Mouse (Mus musculus) forebrain, embryonic 13.5 days (tissue): ENCODE measurements around the gene Rarres1. TPM values are rescaled to one million over a fixed set of nuclear protein-coding genes. Genes with fewer than 3 reads are reported as not detected.

ENCODE experiments used
- ATAC-seq: fragments of 200-750 bp; cut with Nextera tagmentation; 2 replicates; pipeline ENCODE4 v1.8.0; 2017
- H3K27ac ChIP-seq: fragments of 300-500 bp; sonication (generic); 2 replicates; pipeline ENCODE4 v1.5.1; 2015; ENCODE audit warnings: inconsistent platforms, mild to moderate bottlenecking, moderate library complexity
- H3K27me3 ChIP-seq: fragments of 300-500 bp; sonication (generic); 2 replicates; pipeline ENCODE4 v1.6.1; 2015; ENCODE audit warnings: mild to moderate bottlenecking, inconsistent platforms
- H3K36me3 ChIP-seq: fragments of 300-500 bp; sonication (generic); 2 replicates; pipeline ENCODE4 v1.6.1; 2015; ENCODE audit warnings: mild to moderate bottlenecking, inconsistent platforms; ENCODE audit not compliant: poor library complexity, severe bottlenecking
- H3K4me1 ChIP-seq: fragments of 300-500 bp; sonication (generic); 2 replicates; pipeline ENCODE4 v1.6.1; 2015; ENCODE audit warnings: inconsistent platforms
- H3K4me2 ChIP-seq: fragments of 300-500 bp; sonication (generic); 2 replicates; pipeline ENCODE4 v1.6.1; 2015; ENCODE audit warnings: inconsistent platforms, mild to moderate bottlenecking, moderate library complexity
- H3K4me3 ChIP-seq: fragments of 300-500 bp; sonication (generic); 2 replicates; pipeline ENCODE4 v1.5.1; 2015; ENCODE audit warnings: mild to moderate bottlenecking, inconsistent platforms
- H3K9ac ChIP-seq: fragments of 300-500 bp; sonication (generic); 2 replicates; pipeline ENCODE4 v1.6.1; 2015; ENCODE audit warnings: mild to moderate bottlenecking, inconsistent platforms
- H3K9me3 ChIP-seq: fragments of 300-500 bp; sonication (generic); replicated peaks from 2 replicates; pipeline ENCODE4 v1.6.1; 2016; ENCODE audit warnings: inconsistent platforms
- whole genome bisulfite sequencing: fragments of 180-500 bp; shearing (Covaris S2); methylation state at CpG from one replicate; pipeline ENCODE4 v1.1.7; 2015; 5-methylcytosine and 5-hydroxymethylcytosine counted together
- polyA plus RNA-seq: library from polyadenylated mRNA; unstranded; fragments of >200 nt; fragmentation: Nextera tagmentation; extraction: Ambion mirVana; gene quantifications from 2 replicates; pipeline ENCODE4 v1.2.1, GENCODE M21; 2015

The Rarres1 gene
- polyA plus RNA-seq: 0.53 and 0.74 TPM in 2 replicates

DNA sequence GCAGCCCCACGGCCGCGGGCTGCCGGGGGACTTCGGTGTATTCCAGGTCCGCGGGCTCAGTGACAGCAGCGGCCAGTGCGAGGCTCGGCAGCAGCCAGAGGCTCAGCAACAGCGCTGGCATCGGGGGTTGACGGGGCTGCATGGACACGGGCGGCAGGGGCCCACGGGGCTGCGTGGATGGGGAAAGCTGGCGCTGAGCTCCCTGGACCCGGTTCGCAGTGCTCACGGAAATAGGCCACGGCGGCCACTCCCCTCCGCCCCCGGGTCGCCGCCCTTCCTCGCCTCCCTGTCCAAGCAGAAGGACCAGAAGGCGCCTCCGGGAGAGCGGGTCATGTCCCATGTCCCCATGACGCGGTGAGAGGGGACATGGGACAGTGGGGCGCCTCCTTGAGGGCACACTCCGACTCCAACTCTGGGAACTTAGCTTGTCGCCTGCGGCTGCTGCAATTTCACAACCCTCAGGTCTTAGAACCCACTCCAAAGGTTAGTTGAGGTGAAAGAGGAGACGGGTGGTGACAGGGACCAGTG lies at the start of gene Rarres1:
TSS of gene Rarres1 (minus strand) at position 250 of the 528 bp plus-strand sequence.
- ATAC-seq: peak; percentile 65
- Histone ChIP-seq H3K4me2 (peak within 1 kb of the TSS; percentile 100), H3K9ac (peak within 1 kb of the TSS; percentile 72), H3K36me3 (no peaks in the 10 kb centered on the region), H3K4me1 (peaks cover 10% of the 10 kb centered on the region), H3K4me3 (peak within 1 kb of the TSS; percentile 54), H3K27ac (no peak within 1 kb of the TSS), H3K27me3 (peaks cover 48% of the 10 kb centered on the region), H3K9me3 (no peaks in the 10 kb centered on the region)
- 2% methylated on average over 38 of the region's 38 CpGs for WGBS

GRCm38 (mm10) chr3:67564731-67565357 lies 49.5 kb upstream of the Rarres1 start:
- 0 out of 2 replicates have a peak, but pooled peaks cover under 1% of the 10 kb centered on the region for H3K27me3 ChIP-seq
- H3K4me3 ChIP-seq: no peak overlapping the region
- no peaks in the 10 kb centered on the region for H3K4me1 ChIP-seq
- no peak overlapping the region for H3K4me2 ChIP-seq
- 56% methylated on average over 5 of the region's 5 CpGs for WGBS
- H3K9ac ChIP-seq: no peak overlapping the region
- H3K27ac ChIP-seq: no peak overlapping the region
- no peaks in the 10 kb centered on the region for H3K36me3 ChIP-seq
- H3K9me3 ChIP-seq: no peaks in the 10 kb centered on the region
- no peak for ATAC-seq

DNA sequence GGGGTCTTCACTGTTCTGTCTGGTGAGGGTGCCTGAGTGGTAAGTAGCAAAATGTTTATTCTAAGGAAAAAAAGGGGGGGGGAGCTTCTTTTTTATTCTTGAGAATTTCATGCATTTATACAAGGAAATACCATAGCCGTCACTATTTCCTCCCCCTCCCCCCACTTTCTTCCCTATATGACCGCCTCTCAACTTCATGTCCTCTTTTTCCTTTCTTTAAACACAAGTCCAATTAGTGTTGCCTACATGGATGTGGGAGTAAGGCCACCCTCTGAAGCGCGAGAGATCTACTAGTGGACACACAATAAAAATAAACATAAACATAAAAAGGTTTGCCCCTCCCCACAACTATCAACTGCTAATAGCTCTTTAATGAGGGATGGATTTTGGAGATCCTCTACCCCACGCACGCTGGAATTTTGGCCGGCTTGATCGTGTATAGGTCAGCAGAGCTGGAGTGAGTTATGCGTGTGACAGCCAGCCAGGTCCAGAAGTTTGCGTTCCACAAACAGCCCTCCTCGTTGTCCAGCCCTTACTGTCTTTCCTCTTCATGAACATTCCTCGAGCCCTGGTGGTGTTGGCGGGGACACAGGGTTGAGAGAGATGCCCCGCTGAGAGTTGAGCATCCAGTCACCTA lies 42.5 kb upstream of the Rarres1 start:
- WGBS: 84% methylated on average over 14 of the region's 14 CpGs

GRCm38 (mm10) chr3:67557200-67557651 lies 41.9 kb upstream of the Rarres1 start:
- Histone ChIP-seq H3K4me1 (peaks cover 5% of the 10 kb centered on the region; the same call in 1 of the 2 replicates), H3K27me3 (no peaks in the 10 kb centered on the region), H3K9ac (peak overlapping the region; percentile 35), H3K9me3 (no peaks in the 10 kb centered on the region), H3K4me3 (peak overlapping the region; percentile 19), H3K4me2 (peak overlapping the region; percentile 50), H3K27ac (peak overlapping the region; percentile 61; the same call in 1 of the 2 replicates), H3K36me3 (no peaks in the 10 kb centered on the region)
- 48% methylated on average over 14 of the region's 14 CpGs for WGBS
- peak; percentile 91 for ATAC-seq

More for the DNA sequence above, 42.5 kb upstream of the Rarres1 start:
- Histone ChIP-seq H3K9me3 (no peaks in the 10 kb centered on the region), H3K4me1 (peaks cover 5% of the 10 kb centered on the region; the same call in 1 of the 2 replicates), H3K27me3 (no peaks in the 10 kb centered on the region), H3K4me3 (no peak overlapping the region), H3K36me3 (no peaks in the 10 kb centered on the region), H3K9ac (no peak overlapping the region), H3K27ac (no peak overlapping the region), H3K4me2 (peak overlapping the region; percentile 50)
- ATAC-seq: peak; percentile 29; the same call in 1 of the 2 replicates

DNA sequence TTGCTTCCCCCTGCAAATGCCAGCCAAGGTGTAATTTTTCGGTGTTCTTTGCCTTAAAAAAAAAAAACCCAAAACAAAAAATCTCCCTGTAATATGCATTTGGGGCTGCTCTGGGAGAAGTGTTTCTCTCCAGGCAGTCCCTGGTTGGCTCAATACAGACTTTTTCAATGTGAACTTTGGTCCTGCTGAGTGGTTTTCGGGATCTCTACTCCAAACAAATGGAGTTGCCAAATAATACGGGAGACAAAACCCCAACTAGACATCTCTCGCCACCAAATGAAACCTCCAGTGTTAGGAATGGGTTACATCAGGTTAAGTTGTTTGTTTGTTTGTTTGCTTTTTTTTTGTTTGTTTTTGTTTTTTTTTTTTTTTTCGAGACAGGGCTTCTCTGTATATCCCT lies 39.9 kb upstream of the Rarres1 start:
- ATAC-seq: no peak
- H3K9ac ChIP-seq: no peak overlapping the region
- H3K27ac ChIP-seq: no peak overlapping the region
- no peak overlapping the region for H3K4me2 ChIP-seq
- H3K4me3 ChIP-seq: no peak overlapping the region
- no peaks in the 10 kb centered on the region for H3K36me3 ChIP-seq
- 84% methylated on average over 5 of the region's 5 CpGs for WGBS
- H3K4me1 ChIP-seq: peaks cover 5% of the 10 kb centered on the region; the same call in 1 of the 2 replicates
- H3K9me3 ChIP-seq: no peaks in the 10 kb centered on the region
- H3K27me3 ChIP-seq: no peaks in the 10 kb centered on the region

DNA sequence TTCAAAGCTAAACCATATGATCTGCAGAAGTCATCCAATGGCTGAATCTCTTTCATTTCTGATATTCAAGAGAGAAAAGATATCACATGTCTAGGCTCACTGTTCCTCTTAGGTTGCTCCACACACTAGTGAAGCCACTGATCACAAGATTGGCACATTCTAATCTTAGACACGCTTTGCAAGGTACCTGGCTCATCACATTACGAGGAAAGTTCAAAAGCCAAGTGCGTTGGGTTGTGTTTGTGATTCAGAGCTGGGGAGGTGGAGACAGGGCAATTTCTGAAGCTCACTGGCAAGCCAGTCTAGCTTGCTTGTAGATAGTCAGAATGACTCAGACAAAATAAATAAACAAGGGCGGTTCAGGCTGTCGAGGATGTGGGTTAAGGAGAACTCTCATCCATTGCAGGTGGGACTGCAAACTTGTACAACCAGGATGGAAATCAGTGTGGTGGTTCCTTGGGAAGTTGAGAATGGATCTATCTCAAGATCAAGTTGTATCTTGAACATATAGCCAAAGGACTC lies 38.7 kb upstream of the Rarres1 start:
- Histone ChIP-seq H3K27me3 (no peaks in the 10 kb centered on the region), H3K4me1 (peaks cover 5% of the 10 kb centered on the region; the same call in 1 of the 2 replicates), H3K4me3 (no peak overlapping the region), H3K27ac (no peak overlapping the region), H3K9me3 (no peaks in the 10 kb centered on the region), H3K9ac (no peak overlapping the region), H3K36me3 (no peaks in the 10 kb centered on the region), H3K4me2 (no peak overlapping the region)
- 91% methylated on average over 5 of the region's 5 CpGs for WGBS
- no peak for ATAC-seq

GRCm38 (mm10) chr3:67553281-67553680 lies 38.0 kb upstream of the Rarres1 start:
- no peak overlapping the region for H3K4me3 ChIP-seq
- no peak overlapping the region for H3K4me2 ChIP-seq
- no peaks in the 10 kb centered on the region for H3K36me3 ChIP-seq
- H3K9me3 ChIP-seq: no peaks in the 10 kb centered on the region
- no peak overlapping the region for H3K9ac ChIP-seq
- ATAC-seq: 0 out of 2 replicates have a peak, but pooled peaks have one; percentile 7
- H3K27ac ChIP-seq: no peak overlapping the region
- 48% methylated on average over 4 of the region's 4 CpGs for WGBS
- H3K27me3 ChIP-seq: no peaks in the 10 kb centered on the region
- peaks cover 5% of the 10 kb centered on the region; the same call in 1 of the 2 replicates for H3K4me1 ChIP-seq

DNA sequence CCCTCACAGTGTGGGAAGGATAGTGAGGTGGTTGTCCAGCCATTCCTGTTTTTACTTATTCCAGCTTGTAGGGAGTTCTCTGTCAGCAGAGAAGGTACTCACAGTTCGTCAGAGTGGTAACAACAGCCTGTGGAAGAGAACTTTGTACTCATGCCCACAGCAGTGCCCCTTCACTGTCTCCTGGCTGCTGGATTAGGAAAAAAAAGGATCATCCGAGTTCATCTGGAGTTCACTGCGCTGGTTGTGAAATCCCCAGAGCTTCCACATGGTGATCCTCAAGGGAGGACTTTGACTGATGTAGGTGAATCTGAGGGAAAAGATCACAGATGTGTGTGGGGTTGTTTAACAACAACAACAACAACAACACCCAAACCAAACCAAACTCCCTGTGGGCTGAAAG lies 35.9 kb upstream of the Rarres1 start:
- Histone ChIP-seq H3K36me3 (no peaks in the 10 kb centered on the region), H3K4me3 (no peak overlapping the region), H3K4me1 (no peaks in the 10 kb centered on the region), H3K27ac (no peak overlapping the region), H3K9ac (no peak overlapping the region), H3K9me3 (no peaks in the 10 kb centered on the region), H3K4me2 (no peak overlapping the region), H3K27me3 (no peaks in the 10 kb centered on the region)
- WGBS: 78% methylated on average over 3 of the region's 3 CpGs
- no peak for ATAC-seq

DNA sequence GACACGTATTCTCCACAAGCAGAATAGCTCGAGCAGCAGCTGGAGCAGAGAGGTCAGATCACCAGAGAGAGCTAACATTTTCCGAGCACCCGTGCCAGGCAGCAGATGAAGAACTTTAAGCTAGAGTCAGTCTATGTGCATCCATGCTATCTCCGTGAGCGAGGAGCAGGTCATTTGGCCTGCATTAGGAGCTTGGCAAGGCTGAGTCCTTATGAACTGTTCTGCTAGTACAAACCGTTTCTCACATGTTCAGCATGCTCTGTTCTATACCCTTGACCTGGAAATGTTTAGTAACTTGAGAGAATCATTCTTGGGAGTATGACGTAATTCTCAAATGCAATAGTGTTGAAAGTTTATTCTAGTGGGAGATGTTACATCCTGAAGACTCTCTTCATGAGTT lies 28.3 kb upstream of the Rarres1 start:
- H3K4me3 ChIP-seq: no peak overlapping the region
- no peak overlapping the region for H3K27ac ChIP-seq
- H3K9ac ChIP-seq: no peak overlapping the region
- no peak for ATAC-seq
- H3K4me2 ChIP-seq: no peak overlapping the region
- WGBS: 88% methylated on average over 8 of the region's 8 CpGs
- no peaks in the 10 kb centered on the region for H3K9me3 ChIP-seq
- H3K27me3 ChIP-seq: no peaks in the 10 kb centered on the region
- no peaks in the 10 kb centered on the region for H3K4me1 ChIP-seq
- no peaks in the 10 kb centered on the region for H3K36me3 ChIP-seq

- H3K27ac ChIP-seq: no peak overlapping the region
- no peaks in the 10 kb centered on the region for H3K4me1 ChIP-seq
- H3K27me3 ChIP-seq: no peaks in the 10 kb centered on the region
- H3K36me3 ChIP-seq: no peaks in the 10 kb centered on the region
- no peak overlapping the region for H3K9ac ChIP-seq
- H3K4me2 ChIP-seq: no peak overlapping the region
- H3K9me3 ChIP-seq: no peaks in the 10 kb centered on the region
- ATAC-seq: no peak
- H3K4me3 ChIP-seq: no peak overlapping the region
- 88% methylated on average over 6 of the region's 6 CpGs for WGBS
Observed at GRCm38 (mm10) chr3:67524768-67525167, 9.4 kb upstream of the Rarres1 start.

DNA sequence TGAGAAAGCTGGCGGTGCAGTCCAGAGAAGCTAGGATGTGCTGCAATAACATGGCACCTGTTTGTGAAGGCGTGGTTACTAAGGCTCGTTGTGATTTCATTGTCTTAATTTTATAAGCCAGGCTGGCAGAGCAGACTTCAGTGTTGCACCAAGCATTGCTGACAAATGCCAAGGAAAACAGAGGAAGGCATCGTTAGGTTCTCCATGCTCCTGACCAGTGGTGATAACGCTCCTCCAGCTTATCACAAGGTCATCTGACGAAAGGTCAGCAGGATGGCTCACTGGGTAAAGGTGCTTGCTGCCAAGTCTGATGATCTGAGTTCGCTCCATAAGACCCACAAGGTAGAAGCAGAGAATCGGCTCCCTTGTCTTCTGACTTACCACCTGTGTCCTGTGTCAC lies 7.4 kb upstream of the Rarres1 start:
- Histone ChIP-seq H3K9me3 (no peaks in the 10 kb centered on the region), H3K9ac (no peak overlapping the region), H3K36me3 (no peaks in the 10 kb centered on the region), H3K4me1 (no peaks in the 10 kb centered on the region), H3K27me3 (0 out of 2 replicates have a peak, but pooled peaks cover 6% of the 10 kb centered on the region), H3K4me2 (no peak overlapping the region), H3K4me3 (no peak overlapping the region), H3K27ac (no peak overlapping the region)
- no peak for ATAC-seq
- WGBS: 88% methylated on average over 8 of the region's 8 CpGs

- Histone ChIP-seq H3K9ac (no peak overlapping the region), H3K27ac (no peak overlapping the region), H3K27me3 (peaks cover 23% of the 10 kb centered on the region), H3K4me1 (peaks cover under 1% of the 10 kb centered on the region; the same call in 1 of the 2 replicates), H3K36me3 (no peaks in the 10 kb centered on the region), H3K4me2 (no peak overlapping the region), H3K9me3 (no peaks in the 10 kb centered on the region), H3K4me3 (no peak overlapping the region)
- WGBS: 89% methylated on average over 5 of the region's 5 CpGs
- ATAC-seq: no peak
Observed at GRCm38 (mm10) chr3:67520568-67521143, 5.3 kb upstream of the Rarres1 start.
